Mouse (Mus musculus): ENCODE data around the gene Sh3rf1. TPM values are rescaled to one million over a fixed set of nuclear protein-coding genes. Genes with fewer than 3 reads are reported as not detected.

The Sh3rf1 gene
- polyA plus RNA-seq, 1 experiment from 2014 or later: 7.8 TPM

Other genes with a start within 250 kb of the Sh3rf1 start
- 10.9 and 11.8 TPM in 2 replicates for gene Clcn3, start 240.6 kb upstream of the Sh3rf1 start, polyA plus RNA-seq (2016; fragmentation: Nextera tagmentation; extraction: Ambion mirVana)
- gene Nek1, start 230.7 kb upstream of the Sh3rf1 start, polyA plus RNA-seq (2016; fragmentation: Nextera tagmentation; extraction: Ambion mirVana): 14.7 and 18.3 TPM in 2 replicates

All from limb, embryonic 10.5 days (tissue).